Mouse (Mus musculus): ENCODE data around the gene E330034G19Rik.
"Not testable (repeated sequence)": the region's sequence is repeated elsewhere in the genome, so short reads cannot be mapped to it uniquely, and the experiment has no call there.

Gene E330034G19Rik

GRCm38 (mm10) chr14:24347007-24347406, 54.0 kb downstream of the E330034G19Rik start:
- DNase-seq (ENCODE audit: low read depth, low spot score): not testable (repeated sequence)

GRCm38 (mm10) chr14:24358295-24358951, 65.4 kb downstream of the E330034G19Rik start:
- peak; percentile 57 for DNase-seq (ENCODE audit: low read depth, low spot score)

All from forelimb bud, embryonic 11.5 days (tissue).